Mouse (Mus musculus) hindbrain, embryonic 12.5 days (tissue): ENCODE measurements around the gene Cyth4. TPM values are rescaled to one million over a fixed set of nuclear protein-coding genes. Genes with fewer than 3 reads are reported as not detected.

Experiments
- polyA plus RNA-seq: library from polyadenylated mRNA; unstranded; fragments of >200 nt; fragmentation: Nextera tagmentation; extraction: Ambion mirVana; gene quantifications from 2 replicates; pipeline ENCODE4 v1.2.1, GENCODE M21; 2016

The Cyth4 gene
- polyA plus RNA-seq, 1 experiment from 2014 or later: 6.3 TPM

Other genes starting within 250 kb of the Cyth4 start
- not detected in 2 replicates for gene Tex33, start 201.1 kb upstream of the Cyth4 start, polyA plus RNA-seq
- 7.0 and 9.3 TPM in 2 replicates for gene Tst, start 191.1 kb upstream of the Cyth4 start, polyA plus RNA-seq
- gene Mpst, start 190.6 kb upstream of the Cyth4 start, polyA plus RNA-seq: 1.7 and 1.8 TPM in 2 replicates
- 79.8 and 85.2 TPM in 2 replicates for gene Kctd17, start 168.5 kb upstream of the Cyth4 start, polyA plus RNA-seq
- 0.14 TPM in 1 of 2 replicates, not detected in the other for gene Tmprss6, start 128.4 kb upstream of the Cyth4 start, polyA plus RNA-seq
- gene Il2rb, start 101.8 kb upstream of the Cyth4 start, polyA plus RNA-seq: 0.07 and 0.14 TPM in 2 replicates
- 11.6 and 13.0 TPM in 2 replicates for gene C1qtnf6, start 65.6 kb upstream of the Cyth4 start, polyA plus RNA-seq
- 0.09 and 0.57 TPM in 2 replicates for gene Sstr3, start 52.4 kb upstream of the Cyth4 start, polyA plus RNA-seq
- gene Rac2, start 24.3 kb upstream of the Cyth4 start, polyA plus RNA-seq: 4.9 and 5.7 TPM in 2 replicates
- gene Elfn2, start 121.7 kb downstream of the Cyth4 start, polyA plus RNA-seq: 2.4 and 2.5 TPM in 2 replicates
- 51.7 and 58.0 TPM in 2 replicates for gene Mfng, start 176.4 kb downstream of the Cyth4 start, polyA plus RNA-seq
- 2.7 and 2.9 TPM in 2 replicates for gene Card10, start 206.0 kb downstream of the Cyth4 start, polyA plus RNA-seq
- gene Cdc42ep1, start 245.6 kb downstream of the Cyth4 start, polyA plus RNA-seq: 15.1 and 15.6 TPM in 2 replicates